Mouse (Mus musculus) left cerebral cortex, postnatal 10 days (tissue): ENCODE data around the gene Hoxa5. TPM values are rescaled to one million over a fixed set of nuclear protein-coding genes. Genes with fewer than 3 reads are reported as not detected.

Experiments
- DNase-seq, 2 experiments: peaks; one replicate each; pipeline ENCODE4 v3.0.0; 2021 to 2022; ENCODE audit warnings: low spot score in 2 of 2, mixed read lengths in 1 of 2; ENCODE audit errors: extremely low spot score in 1 of 2
- intact Hi-C: fragments of 180-260 bp; cut with DNase I; formaldehyde crosslinking; loops from one replicate; pipeline ENCODE4 v1.15.1; 2025
- total RNA-seq, 2 experiments: library from RNA; stranded (reverse); gene quantifications; 2 replicates each; pipeline ENCODE4 v1.2.3; 2021

Gene Hoxa5
- total RNA-seq, 2 experiments from 2014 or later, result not detected

DNA sequence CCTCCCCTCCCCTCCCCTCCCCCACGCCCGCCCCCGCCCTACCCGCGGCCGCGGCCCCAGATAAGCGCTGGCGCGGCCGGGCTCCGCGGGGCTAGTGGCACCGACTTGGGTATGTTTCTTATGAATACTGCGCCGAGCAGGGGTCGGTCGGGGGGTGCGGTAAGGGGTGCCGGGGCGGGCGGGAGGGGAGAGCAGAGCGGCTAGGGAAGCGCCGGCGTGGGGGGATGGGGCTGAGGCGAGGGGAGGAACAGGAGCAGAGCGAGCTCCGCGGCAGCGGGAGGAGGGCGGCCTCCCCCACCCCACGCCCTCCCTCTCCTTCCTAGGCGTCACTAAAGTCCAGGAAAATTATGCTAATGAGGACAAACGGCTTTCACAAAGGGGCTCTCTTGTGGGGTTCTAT lies 28.5 kb downstream of the Hoxa5 start:
- intact Hi-C loops, result no loop called here
- no peak for DNase-seq

DNA sequence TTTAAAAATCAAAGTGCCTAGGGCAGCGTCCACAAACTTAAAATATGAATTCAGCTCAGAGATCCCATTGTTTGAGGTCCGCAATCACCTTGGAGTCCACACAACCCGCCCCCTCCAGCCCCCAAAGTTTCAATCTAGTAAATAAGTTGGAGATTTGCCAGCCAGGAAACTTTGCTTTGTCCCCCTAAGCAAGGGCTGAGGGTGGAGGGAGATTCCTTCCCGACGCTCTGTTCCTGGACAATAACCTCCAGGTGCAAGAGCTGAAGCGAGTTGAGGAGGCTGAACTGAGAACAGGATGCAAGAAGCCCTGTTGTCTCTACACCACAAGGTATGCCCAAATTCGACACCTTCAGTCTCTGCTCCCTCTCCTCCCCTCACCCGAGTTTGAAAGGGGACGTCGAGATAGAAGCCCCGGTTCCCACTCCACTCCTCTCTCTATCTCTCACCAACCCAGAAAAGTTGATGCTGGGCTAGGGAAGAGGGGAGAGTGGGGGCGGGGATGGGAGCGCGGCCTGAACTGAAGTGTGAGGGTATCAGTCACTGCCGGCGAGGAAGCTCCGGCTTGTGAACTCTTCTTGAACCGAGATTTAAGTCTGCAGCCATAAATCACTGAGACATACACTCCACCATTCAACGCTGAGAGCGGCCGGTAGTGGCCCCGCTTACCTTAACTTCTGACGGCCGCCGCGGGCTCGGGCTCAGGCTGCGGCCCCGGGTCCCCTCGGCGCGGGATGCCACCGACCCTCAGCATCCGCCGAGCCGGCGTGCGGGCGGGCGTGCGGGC lies 29.2 kb downstream of the Hoxa5 start:
- DNase-seq, result no peak
- intact Hi-C loops, result no loop called here

DNA sequence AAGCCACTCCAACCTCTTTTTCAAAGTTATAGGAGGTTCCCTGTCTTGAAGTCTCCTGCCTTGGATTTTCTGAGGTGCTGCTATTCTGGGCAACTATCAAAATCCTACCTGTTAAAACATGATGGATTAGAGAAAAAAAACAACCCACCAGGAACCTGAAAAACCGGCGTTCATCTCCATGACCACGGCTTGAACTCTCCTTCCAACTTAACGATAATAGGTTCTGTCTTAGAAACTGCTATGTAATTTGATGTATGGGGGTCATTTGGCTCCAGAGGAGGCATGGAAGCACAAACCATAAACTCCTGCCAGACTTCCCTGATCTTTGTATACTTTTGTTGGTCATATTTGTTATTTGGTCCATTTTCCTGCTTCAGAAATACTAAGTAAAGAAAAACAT lies 30.7 kb downstream of the Hoxa5 start:
- no peak for DNase-seq
- intact Hi-C loops, result no loop called here

GRCm38 (mm10) chr6:52172501-52172900 lies 31.9 kb downstream of the Hoxa5 start:
- intact Hi-C loops, result no loop called here
- no peak for DNase-seq

DNA sequence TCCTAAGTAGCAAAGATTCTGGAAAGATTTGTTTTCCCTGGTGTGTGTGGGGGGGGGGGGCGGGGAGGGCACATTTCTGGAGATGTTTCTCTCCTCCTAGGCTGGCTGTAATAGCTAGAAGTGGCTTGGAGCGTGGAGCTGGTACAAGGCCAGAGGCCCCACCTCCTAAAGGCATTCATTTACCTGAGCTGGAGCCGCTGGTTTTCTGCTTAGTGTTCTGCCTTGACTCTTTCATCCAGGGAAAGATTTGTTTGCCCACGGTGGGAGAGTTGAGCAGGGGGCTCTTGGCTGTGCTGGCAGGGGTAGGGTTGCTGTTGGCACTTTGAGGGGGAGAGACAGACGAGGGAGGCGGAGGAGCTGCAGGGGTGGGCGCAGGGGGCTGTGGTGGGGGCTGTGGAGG lies 32.4 kb downstream of the Hoxa5 start:
- intact Hi-C loops, result no loop called here
- DNase-seq, result no peak

DNA sequence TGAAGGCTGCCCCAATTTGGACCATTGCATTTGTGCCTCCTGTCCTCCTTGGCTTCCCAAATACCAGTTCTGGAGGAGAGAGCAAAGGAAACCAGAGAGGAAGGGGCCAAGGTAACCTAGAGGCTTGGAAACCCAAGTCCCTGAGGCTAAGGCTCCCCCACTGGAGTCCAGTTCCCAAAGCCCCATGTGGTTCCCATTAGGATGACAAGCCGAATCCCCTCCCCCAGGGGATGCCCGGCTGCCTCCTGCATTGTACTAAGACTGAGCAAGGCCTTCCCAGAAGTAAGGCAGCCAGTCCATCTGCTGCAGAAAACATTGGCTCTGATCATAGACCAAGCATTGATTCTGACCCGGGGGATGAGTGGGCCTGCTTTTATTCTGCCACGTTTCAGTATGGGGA lies 33.1 kb downstream of the Hoxa5 start:
- DNase-seq, result no peak
- intact Hi-C loops, result no loop called here

DNA sequence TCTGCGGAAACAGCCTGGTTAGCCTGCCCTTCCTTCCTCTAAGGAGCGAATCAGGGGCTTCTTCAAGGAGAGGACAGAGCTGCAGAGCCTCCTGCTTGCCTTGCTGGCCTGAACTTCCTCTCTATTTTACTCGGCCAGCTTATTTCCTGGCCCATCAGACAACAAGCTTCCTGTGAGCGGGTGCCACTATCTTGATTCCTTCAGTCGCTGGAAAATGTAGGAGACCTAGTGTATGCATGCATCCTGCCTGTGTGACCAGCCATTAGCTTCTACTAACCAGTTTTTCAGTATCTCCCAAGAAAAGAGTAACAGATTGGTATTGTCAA lies 33.5 kb downstream of the Hoxa5 start:
- intact Hi-C loops, result no loop called here
- no peak for DNase-seq

DNA sequence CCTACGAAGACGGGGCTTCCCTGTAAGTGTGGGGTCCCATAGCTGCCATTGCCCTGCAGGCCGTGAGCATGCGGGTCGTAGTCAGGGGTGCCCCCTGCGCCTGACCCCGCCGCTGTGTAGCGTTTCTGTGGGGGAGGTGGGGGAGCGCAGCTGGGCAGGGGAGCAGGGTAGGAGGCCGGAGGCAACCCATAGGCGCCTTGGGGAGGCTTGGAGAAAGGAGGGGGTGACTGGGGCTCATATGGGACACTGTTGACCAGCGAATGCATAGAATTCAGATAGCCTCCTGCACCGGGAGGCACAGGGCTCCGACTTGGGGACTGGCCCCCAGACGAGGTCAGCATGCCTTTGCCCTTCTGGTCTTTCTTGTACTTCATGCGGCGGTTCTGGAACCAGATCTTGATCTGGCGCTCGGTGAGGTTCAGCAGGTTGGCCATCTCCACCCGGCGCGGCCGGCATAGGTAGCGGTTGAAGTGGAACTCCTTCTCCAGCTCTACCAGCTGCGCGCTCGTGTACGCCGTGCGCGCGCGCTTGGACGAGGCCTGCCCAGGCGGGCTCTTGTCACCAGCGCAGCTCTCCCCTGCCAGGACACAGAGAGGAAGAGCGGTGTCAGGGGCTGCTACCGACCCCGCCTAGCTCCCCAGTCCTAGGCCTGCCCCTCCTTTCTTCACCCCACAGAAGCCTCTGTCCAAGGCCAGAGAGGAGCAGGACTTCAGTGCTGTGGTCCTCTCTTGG lies 34.1 kb downstream of the Hoxa5 start:
- intact Hi-C loops, result no loop called here

DNA sequence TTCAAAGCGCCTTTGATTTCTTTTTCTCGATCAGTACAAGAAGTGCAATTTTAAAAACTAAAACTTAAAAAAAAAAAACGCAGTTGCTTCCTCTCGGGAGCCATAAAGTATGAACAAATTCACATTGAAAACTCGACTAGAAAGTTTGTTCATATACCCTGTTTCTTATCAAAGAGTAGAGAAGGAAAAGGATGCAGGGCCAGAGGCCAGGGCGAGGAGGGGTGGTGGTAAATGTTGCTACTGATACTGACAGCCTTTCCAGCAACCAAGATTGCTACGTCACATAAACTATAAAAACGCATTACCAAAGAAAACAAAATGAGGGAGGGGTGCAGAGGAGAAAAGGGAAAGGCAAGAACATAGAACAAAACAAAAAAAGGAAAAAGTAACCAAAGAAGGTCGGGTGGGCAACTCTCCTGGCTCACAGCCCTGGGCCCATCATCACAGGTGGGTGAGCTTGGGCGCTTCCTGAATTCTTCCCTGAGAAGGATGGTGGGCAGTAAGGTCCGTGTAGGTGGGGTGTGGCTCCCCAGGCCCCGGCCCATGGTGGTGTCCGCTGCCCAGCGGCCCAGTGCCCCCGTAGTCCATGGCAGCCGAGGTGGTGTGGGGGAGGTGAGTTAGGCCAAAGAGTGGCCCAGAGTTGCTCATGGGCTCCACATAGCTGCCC lies 34.8 kb downstream of the Hoxa5 start:
- intact Hi-C loops, result loop anchor here (5.0 kb wide), 1 partner anchor 987 kb away; no protein-coding TSS in a partner anchor
- no peak for DNase-seq

More for the DNA sequence above, 34.1 kb downstream of the Hoxa5 start:
- no peak for DNase-seq

DNA sequence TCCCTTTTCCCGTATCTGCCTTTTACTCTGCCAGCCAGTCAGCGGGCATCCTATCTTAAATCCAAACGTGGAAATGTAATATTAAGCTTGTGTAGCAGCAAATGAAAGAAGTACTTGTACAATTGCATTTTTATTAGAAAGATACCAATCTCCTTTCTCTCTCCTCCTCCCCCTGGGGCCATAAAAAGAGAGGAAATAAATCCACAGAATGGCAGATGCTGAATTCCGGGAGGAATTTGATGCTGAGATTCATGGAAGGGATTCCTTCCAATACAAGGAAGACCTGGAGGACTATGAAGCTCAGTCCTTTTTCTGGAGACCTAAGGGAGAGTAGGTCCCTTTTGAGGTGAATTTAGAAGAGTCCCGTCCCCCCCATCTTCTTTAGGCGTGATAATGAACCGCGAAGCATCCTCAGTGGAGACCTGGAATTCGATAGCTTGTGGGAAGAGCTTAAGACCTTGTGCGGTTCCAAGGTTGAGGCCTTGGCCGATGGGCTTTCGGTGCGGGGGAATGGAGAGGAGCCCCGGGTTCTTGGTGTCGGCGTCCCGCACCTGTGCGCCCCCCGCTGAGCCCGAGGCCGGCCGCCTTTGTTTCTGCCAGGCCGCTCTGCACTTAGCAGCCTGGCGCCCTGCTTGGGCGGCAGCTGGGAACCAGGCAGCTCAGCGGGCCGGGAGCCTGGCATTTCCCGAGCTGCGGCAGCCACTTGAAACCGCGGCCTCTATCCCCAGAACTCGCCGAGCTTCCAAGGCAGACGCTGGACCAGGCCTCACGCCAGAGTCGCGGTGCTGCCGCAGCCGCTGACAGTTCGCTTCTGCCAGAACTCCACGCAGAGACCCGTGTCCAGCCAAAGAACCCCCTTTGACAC lies 36.0 kb downstream of the Hoxa5 start:
- no peak for DNase-seq
- intact Hi-C loops, result loop anchor here (5.0 kb wide), 1 partner anchor 986 kb away; no protein-coding TSS in a partner anchor

DNA sequence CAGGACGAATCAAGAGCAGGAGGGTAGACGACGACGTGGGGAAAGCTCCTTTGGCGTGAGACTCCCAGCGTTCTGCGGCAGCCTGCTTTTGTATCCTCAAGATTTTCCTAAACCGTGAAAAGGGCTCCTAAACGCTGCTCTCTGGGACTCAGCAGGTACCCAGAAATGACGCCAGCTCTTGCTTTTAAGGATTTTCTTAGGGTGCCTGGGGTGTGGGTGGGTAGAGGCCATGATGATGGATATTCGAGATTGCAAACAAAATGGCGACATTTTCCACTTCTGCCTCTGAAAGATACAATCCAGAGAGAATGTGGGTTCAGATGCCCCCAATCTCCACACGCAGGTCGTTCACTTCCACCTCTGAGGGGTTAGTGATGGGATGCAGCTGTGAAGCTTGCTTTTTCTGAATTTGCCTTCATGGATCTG lies 36.6 kb downstream of the Hoxa5 start:
- intact Hi-C loops, result loop anchor here (5.0 kb wide), 1 partner anchor 985 kb away; no protein-coding TSS in a partner anchor
- no peak for DNase-seq

DNA sequence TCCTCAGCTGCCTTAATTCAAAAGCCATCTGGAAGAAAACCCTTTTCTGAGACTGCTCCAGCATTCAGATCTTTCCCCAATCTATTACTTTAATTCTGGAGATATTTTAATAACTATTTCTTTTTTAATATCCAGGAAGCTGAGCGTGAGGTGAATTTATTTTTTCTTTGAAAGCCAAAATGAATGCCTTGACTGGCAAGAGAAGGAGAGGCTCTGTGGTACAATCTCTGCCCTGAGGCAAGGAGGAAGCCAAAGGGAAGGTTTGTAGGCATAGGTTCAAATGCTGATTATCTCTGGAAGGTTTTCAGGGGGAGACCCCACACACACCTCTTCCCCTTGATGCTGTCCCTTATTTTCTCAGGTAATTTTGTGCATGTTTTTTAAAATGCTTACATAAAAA lies 37.2 kb downstream of the Hoxa5 start:
- intact Hi-C loops, result loop anchor here (5.0 kb wide), 1 partner anchor 985 kb away; no protein-coding TSS in a partner anchor
- no peak for DNase-seq

DNA sequence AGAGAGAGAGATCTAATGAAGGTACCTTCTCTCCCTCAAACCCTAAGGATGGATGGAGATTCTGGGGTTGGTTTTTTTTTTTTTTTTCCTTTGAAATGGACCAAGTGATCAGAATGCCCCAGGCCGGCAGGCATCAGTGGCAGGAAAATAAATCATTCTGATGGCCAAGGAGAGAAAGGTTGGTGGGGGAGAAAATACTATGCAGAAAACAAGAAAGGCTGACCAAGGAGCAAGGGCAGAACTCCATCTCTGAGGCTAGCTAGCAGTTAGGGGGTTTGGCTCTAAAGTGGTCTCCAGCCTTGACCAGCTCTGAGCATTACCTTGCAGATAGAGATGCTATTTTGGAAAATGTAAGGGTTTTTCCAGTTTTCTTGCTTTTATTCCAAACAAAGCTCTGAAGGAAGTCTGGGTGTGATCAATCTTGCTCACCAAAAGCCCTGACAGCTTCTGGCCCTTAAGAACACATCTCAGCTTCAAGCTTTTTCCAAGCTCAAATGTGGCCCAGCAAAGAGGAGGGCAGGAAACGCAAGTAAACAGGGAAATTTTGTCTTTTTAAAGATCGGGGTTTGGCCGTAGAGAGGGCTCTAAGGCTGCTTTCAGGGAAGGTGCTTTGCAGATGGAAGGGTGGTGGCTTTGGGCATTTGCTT lies 37.8 kb downstream of the Hoxa5 start:
- DNase-seq, result no peak
- intact Hi-C loops, result loop anchor here (5.0 kb wide), 1 partner anchor 984 kb away; no protein-coding TSS in a partner anchor

- intact Hi-C loops, result loop anchor here (5.0 kb wide), 1 partner anchor 983 kb away; no protein-coding TSS in a partner anchor
- no peak for DNase-seq
These were observed 38.7 kb downstream of the Hoxa5 start for GRCm38 (mm10) chr6:52165441-52166370.

- intact Hi-C loops, result loop anchor here (5.0 kb wide), 1 partner anchor 983 kb away; no protein-coding TSS in a partner anchor
- no peak for DNase-seq
These were observed 39.6 kb downstream of the Hoxa5 start, which contains the start of gene Hoxa2 for GRCm38 (mm10) chr6:52164626-52165440. Gene Hoxa2 (minus strand): TSS chr6:52164831.

- no peak for DNase-seq
- intact Hi-C loops, result no loop called here
These were observed 40.2 kb downstream of the Hoxa5 start for GRCm38 (mm10) chr6:52164051-52164625.
